Mouse (Mus musculus) forebrain, embryonic 15.5 days (tissue): Measurements from ENCODE around the gene Heatr9. TPM values are rescaled to one million over a fixed set of nuclear protein-coding genes. Genes with fewer than 3 reads are reported as not detected.

Experiments
- ATAC-seq: fragments of 200-750 bp; cut with Nextera tagmentation; replicated peaks from 2 replicates; pipeline ENCODE4 v1.8.0; 2017; ENCODE audit warnings: mild to moderate bottlenecking, moderate TSS enrichment, moderate library complexity
- H3K27ac ChIP-seq: fragments of 300-500 bp; sonication (generic); replicated peaks from 2 replicates; pipeline ENCODE4 v1.5.1; 2015; ENCODE audit warnings: mild to moderate bottlenecking, inconsistent platforms
- H3K27me3 ChIP-seq: fragments of 300-500 bp; sonication (generic); 2 replicates; pipeline ENCODE4 v1.6.1; 2015; ENCODE audit warnings: inconsistent platforms
- H3K36me3 ChIP-seq: fragments of 300-500 bp; sonication (generic); 2 replicates; pipeline ENCODE4 v1.6.1; 2015; ENCODE audit warnings: mild to moderate bottlenecking, inconsistent platforms
- H3K4me1 ChIP-seq: fragments of 300-500 bp; sonication (generic); 2 replicates; pipeline ENCODE4 v1.6.1; 2015; ENCODE audit warnings: inconsistent platforms
- H3K4me2 ChIP-seq: fragments of 300-500 bp; sonication (generic); replicated peaks from 2 replicates; pipeline ENCODE4 v1.6.1; 2015; ENCODE audit warnings: mild to moderate bottlenecking, inconsistent platforms
- H3K4me3 ChIP-seq: fragments of 300-500 bp; sonication (generic); 2 replicates; pipeline ENCODE4 v1.5.1; 2015; ENCODE audit warnings: mild to moderate bottlenecking, inconsistent platforms
- H3K9ac ChIP-seq: fragments of 300-500 bp; sonication (generic); replicated peaks from 2 replicates; pipeline ENCODE4 v1.6.1; 2015; ENCODE audit warnings: mild to moderate bottlenecking, inconsistent platforms
- H3K9me3 ChIP-seq: fragments of 300-500 bp; sonication (generic); 2 replicates; pipeline ENCODE4 v1.6.1; 2016; ENCODE audit warnings: inconsistent platforms
- WGBS: fragments of 180-500 bp; shearing (Covaris S2); methylation state at CpG from one replicate; pipeline ENCODE4 v1.1.7; 2015; ENCODE audit warnings: mixed read lengths; 5-methylcytosine and 5-hydroxymethylcytosine counted together
- polyA plus RNA-seq: library from polyadenylated mRNA; unstranded; fragments of >200 nt; fragmentation: Nextera tagmentation; extraction: Ambion mirVana; gene quantifications from 2 replicates; pipeline ENCODE4 v1.2.1, GENCODE M21; 2015

The Heatr9 gene
- polyA plus RNA-seq, 1 experiment from 2014 or later, result not detected

- H3K27ac ChIP-seq, result no peak overlapping the region
- WGBS, result 22% methylated on average over 2 of the region's 2 CpGs
- no peaks in the 10 kb centered on the region for H3K9me3 ChIP-seq
- no peak for ATAC-seq
- H3K4me1 ChIP-seq, result peaks cover 26% of the 10 kb centered on the region
- no peak overlapping the region for H3K4me3 ChIP-seq
- H3K4me2 ChIP-seq, result no peak overlapping the region
- no peak overlapping the region for H3K9ac ChIP-seq
- H3K27me3 ChIP-seq, result peaks cover 19% of the 10 kb centered on the region
- no peaks in the 10 kb centered on the region for H3K36me3 ChIP-seq
These were observed 56.0 kb downstream of the Heatr9 start for GRCm38 (mm10) chr11:83465976-83466375.

- no peak for ATAC-seq
- Histone ChIP-seq H3K9me3 (no peaks in the 10 kb centered on the region), H3K36me3 (no peaks in the 10 kb centered on the region), H3K27me3 (peaks cover 19% of the 10 kb centered on the region), H3K4me3 (peak within 1 kb of the TSS; percentile 45), H3K27ac (no peak within 1 kb of the TSS), H3K4me1 (peaks cover 26% of the 10 kb centered on the region), H3K4me2 (peak within 1 kb of the TSS; percentile 83), H3K9ac (peak within 1 kb of the TSS; percentile 48)
- under 1% methylated on average over 33 of the region's 42 CpGs for WGBS
These were observed 59.2 kb downstream of the Heatr9 start, which contains the start of gene Mmp28 for GRCm38 (mm10) chr11:83462711-83463244. TSS of gene Mmp28 (minus strand) at chr11:83463071.

Other genes starting within 250 kb of the Heatr9 start
- gene Slfn14, start 235.4 kb downstream of the Heatr9 start, polyA plus RNA-seq, result 0.06 TPM in 1 of 2 replicates, not detected in the other
- gene Ap2b1, start 223.2 kb downstream of the Heatr9 start, polyA plus RNA-seq, result 106 and 107 TPM in 2 replicates
- 20.2 and 20.3 TPM in 2 replicates for gene Pex12, start 219.6 kb downstream of the Heatr9 start, polyA plus RNA-seq
- 27.2 and 29.6 TPM in 2 replicates for gene Rasl10b, start 113.0 kb downstream of the Heatr9 start, polyA plus RNA-seq
- gene Gas2l2, start 92.7 kb downstream of the Heatr9 start, polyA plus RNA-seq, result 0.69 and 0.80 TPM in 2 replicates
- 0.22 and 0.36 TPM in 2 replicates for gene 1700020L24Rik, start 84.5 kb downstream of the Heatr9 start, polyA plus RNA-seq
- 2.5 and 2.7 TPM in 2 replicates for gene Mmp28, start 59.1 kb downstream of the Heatr9 start, polyA plus RNA-seq
- 12.3 and 12.9 TPM in 2 replicates for gene Taf15, start 49.1 kb downstream of the Heatr9 start, polyA plus RNA-seq
- gene Ccl5, start 8.3 kb upstream of the Heatr9 start, polyA plus RNA-seq, result not detected in 2 replicates
- gene Ccl9, start 56.5 kb upstream of the Heatr9 start, polyA plus RNA-seq, result 1.2 and 1.7 TPM in 2 replicates
- gene Ccl6, start 70.9 kb upstream of the Heatr9 start, polyA plus RNA-seq, result 1.5 and 2.4 TPM in 2 replicates
- not detected in 2 replicates for gene Rpl9-ps1, start 123.4 kb upstream of the Heatr9 start, polyA plus RNA-seq
- 1.2 and 1.5 TPM in 2 replicates for gene Ccl3, start 127.2 kb upstream of the Heatr9 start, polyA plus RNA-seq
- 0.40 and 0.46 TPM in 2 replicates for gene Ccl4, start 140.4 kb upstream of the Heatr9 start, polyA plus RNA-seq
- not detected in 2 replicates for gene Wfdc17, start 181.8 kb upstream of the Heatr9 start, polyA plus RNA-seq
- gene Wfdc18, start 186.8 kb upstream of the Heatr9 start, polyA plus RNA-seq, result not detected in 2 replicates
- not detected in 2 replicates for gene Wfdc21, start 224.8 kb upstream of the Heatr9 start, polyA plus RNA-seq
- 42.4 TPM in 2 replicates for gene Heatr6, start 231.5 kb upstream of the Heatr9 start, polyA plus RNA-seq